Mouse (Mus musculus) embryonic facial prominence, embryonic 10.5 days (tissue): ENCODE data around the gene Kiz. TPM values are rescaled to one million over a fixed set of nuclear protein-coding genes. Genes with fewer than 3 reads are reported as not detected.

Experiments
- DNase-seq: peaks from one replicate; pipeline ENCODE4 v3.0.0-alpha.2; 2017; ENCODE audit warnings: low spot score
- H3K27ac ChIP-seq: fragments of 300-500 bp; sonication (generic); replicated peaks from 2 replicates; pipeline ENCODE4 v1.5.1; 2016; ENCODE audit warnings: mild to moderate bottlenecking
- H3K27me3 ChIP-seq: fragments of 300-500 bp; sonication (generic); replicated peaks from 2 replicates; pipeline ENCODE4 v1.6.1; 2016; ENCODE audit warnings: low read depth, mild to moderate bottlenecking; ENCODE audit not compliant: poor library complexity, severe bottlenecking
- H3K36me3 ChIP-seq: fragments of 300-500 bp; sonication (generic); replicated peaks from 2 replicates; pipeline ENCODE4 v1.6.1; 2016; ENCODE audit warnings: mild to moderate bottlenecking, moderate library complexity
- H3K4me1 ChIP-seq: fragments of 300-500 bp; sonication (generic); 2 replicates; pipeline ENCODE4 v1.6.1; 2016
- H3K4me3 ChIP-seq: fragments of 300-500 bp; sonication (generic); 2 replicates; pipeline ENCODE4 v1.5.1; 2016; ENCODE audit warnings: mild to moderate bottlenecking, moderate library complexity
- H3K9me3 ChIP-seq: fragments of 300-500 bp; sonication (generic); 2 replicates; pipeline ENCODE4 v1.6.1; 2016; ENCODE audit warnings: mild to moderate bottlenecking
- WGBS: fragments of 180-500 bp; shearing (Covaris S2); methylation state at CpG from one replicate; pipeline ENCODE4 v1.1.7; 2016; 5-methylcytosine and 5-hydroxymethylcytosine counted together
- polyA plus RNA-seq: library from polyadenylated mRNA; unstranded; fragments of >200 nt; fragmentation: Nextera tagmentation; extraction: Ambion mirVana; gene quantifications from 2 replicates; pipeline ENCODE4 v1.2.1, GENCODE M21; 2016

The Kiz gene
- polyA plus RNA-seq, 1 experiment from 2014 or later = 25.2 TPM

DNA sequence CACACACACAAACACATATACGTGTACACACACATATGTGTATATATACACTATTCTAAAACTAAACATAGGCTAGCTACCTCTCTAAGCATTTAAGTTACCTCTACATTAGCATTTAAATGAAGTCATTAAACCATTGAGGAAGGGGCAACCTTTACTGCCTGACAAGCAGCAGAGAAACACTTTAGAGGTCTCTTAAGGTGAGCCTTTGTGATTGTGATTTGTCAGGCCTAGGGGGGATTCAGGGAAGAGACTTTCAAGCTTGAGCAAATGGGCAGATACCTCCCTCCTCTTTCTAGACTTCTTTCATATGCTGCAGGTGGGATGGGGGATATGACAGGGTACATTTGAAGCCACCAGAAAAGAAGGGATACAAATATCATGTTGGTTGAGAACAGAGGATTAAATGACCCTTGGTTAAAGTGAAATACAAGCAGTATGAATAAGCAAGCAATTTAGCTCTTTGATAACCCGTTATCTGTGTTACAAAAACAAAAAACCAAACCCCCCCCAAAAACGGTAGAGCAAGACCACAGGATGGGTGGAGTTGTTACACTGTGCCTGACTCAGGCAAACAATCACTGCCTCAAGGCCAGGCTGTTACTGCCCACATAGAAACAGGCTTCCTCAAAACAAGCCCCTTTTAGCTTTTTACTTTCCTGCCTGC lies 155.9 kb downstream of the Kiz start:
- Histone ChIP-seq H3K9me3 (no peaks in the 10 kb centered on the region), H3K4me3 (peak overlapping the region; percentile 88), H3K4me1 (peaks cover 21% of the 10 kb centered on the region), H3K36me3 (peaks cover 22% of the 10 kb centered on the region), H3K27ac (peak overlapping the region; percentile 98), H3K27me3 (no peaks in the 10 kb centered on the region)
- 77% methylated on average over 3 of the region's 3 CpGs for WGBS
- no peak for DNase-seq

DNA sequence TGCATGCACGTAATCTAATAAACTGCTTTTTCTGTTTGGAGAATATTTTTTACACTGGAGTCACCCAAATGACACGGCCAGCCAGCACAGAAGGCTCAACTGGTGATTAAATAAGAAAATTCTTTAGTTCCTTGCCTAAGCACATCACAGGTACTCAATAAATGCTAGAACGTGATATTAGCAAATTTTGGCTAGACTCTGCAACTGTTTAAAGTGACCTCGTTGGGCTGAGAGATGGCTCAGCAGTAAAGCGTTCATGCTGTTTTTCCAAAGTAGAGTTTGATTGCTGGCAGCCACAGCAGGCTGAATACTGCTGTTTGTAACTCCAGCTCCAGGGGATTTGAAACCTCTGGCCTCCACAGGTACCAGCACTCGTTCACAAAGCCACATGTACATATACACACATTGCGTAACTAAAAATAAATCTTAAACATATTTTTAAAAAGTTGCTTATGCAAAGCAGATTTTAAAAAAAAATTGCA lies 156.5 kb downstream of the Kiz start:
- no peaks in the 10 kb centered on the region for H3K9me3 ChIP-seq
- H3K36me3 ChIP-seq = peaks cover 24% of the 10 kb centered on the region
- H3K4me1 ChIP-seq = peaks cover 21% of the 10 kb centered on the region
- H3K27ac ChIP-seq = peak overlapping the region; percentile 98
- DNase-seq = no peak
- peak overlapping the region; percentile 88 for H3K4me3 ChIP-seq
- 62% methylated on average over 7 of the region's 7 CpGs for WGBS
- H3K27me3 ChIP-seq = no peaks in the 10 kb centered on the region

DNA sequence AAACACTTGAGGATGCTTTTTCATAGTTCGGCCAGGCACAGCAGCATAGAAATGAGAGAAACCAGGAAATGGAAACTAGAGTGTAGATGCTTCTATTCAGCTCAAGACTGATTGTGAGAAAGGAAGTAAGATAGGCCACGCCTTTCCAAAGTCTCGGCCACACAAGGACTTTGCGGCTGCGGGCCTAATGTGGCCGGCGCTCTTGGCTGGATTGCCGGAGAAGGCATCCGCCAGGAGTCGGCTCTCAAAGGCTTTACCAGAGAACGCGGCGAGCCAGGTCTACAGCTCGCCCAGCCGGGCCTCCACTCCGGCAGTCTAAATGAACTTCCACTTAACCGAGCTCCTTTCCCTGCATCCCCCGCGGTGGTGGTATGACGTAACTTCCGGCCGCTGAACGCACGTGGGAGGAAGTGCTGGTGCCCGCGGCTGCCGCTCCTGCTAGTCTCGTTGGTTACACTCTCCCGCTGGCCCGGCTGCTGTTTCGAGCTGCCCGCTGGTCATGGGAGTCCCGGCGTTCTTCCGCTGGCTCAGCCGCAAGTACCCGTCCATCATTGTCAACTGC lies 157.0 kb downstream of the Kiz start, which contains the start of gene Xrn2:
Gene Xrn2 (plus strand): TSS at position 374 of the 562 bp plus-strand sequence.
- peak within 1 kb of the TSS; percentile 88 for H3K4me3 ChIP-seq
- under 1% methylated on average over 37 of the region's 37 CpGs for WGBS

DNA sequence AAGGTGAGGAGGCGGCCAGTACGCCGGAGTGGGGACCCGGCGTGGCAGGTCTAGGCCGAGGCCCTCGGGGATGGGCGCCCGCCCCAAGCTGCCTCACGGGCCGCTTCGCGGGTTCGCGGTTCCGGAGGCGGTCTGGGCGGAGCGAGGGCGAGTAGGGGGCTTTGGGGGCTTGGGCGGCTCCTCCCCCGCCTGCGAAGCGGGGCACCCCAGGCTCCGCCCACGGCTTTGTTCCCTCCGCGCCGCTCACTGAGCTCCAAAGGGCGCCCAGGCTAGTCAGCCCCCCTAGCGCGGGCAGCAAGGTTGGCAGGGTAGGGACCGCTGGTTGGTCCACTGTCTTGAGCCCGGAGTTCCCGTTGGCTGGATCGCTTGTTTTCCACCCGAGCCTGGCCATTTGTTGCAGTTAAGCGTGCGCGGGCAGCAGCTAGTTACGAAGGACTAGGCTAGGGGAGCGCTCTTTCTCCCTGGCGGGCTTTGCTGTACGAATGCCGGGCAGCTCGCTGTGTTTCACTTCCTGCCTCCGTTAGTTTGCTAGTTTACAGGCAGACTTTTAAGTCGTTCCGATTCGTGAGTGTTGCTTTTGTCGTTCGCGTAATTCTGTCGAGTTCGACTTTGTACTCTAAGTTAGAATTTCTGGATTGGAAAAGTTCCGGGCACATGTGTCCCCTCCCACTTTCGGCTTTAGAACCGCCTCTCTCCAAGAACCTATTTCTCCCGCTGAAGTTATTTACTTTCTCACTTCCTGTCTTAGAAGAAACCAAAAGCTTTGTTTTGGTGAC lies 157.7 kb downstream of the Kiz start:
- peak; percentile 95 for DNase-seq
- Histone ChIP-seq H3K4me1 (peaks cover 21% of the 10 kb centered on the region), H3K36me3 (peaks cover 18% of the 10 kb centered on the region), H3K27me3 (no peaks in the 10 kb centered on the region), H3K27ac (peak overlapping the region; percentile 98), H3K9me3 (no peaks in the 10 kb centered on the region), H3K4me3 (peak overlapping the region; percentile 88)
- WGBS = under 1% methylated on average over 59 of the region's 59 CpGs

More for the DNA sequence above, 157.0 kb downstream of the Kiz start, which contains the start of gene Xrn2:
- DNase-seq = peak; percentile 97
- Histone ChIP-seq H3K9me3 (no peaks in the 10 kb centered on the region), H3K27ac (peak within 1 kb of the TSS; percentile 98), H3K27me3 (no peaks in the 10 kb centered on the region), H3K36me3 (peaks cover 24% of the 10 kb centered on the region), H3K4me1 (peaks cover 21% of the 10 kb centered on the region)

DNA sequence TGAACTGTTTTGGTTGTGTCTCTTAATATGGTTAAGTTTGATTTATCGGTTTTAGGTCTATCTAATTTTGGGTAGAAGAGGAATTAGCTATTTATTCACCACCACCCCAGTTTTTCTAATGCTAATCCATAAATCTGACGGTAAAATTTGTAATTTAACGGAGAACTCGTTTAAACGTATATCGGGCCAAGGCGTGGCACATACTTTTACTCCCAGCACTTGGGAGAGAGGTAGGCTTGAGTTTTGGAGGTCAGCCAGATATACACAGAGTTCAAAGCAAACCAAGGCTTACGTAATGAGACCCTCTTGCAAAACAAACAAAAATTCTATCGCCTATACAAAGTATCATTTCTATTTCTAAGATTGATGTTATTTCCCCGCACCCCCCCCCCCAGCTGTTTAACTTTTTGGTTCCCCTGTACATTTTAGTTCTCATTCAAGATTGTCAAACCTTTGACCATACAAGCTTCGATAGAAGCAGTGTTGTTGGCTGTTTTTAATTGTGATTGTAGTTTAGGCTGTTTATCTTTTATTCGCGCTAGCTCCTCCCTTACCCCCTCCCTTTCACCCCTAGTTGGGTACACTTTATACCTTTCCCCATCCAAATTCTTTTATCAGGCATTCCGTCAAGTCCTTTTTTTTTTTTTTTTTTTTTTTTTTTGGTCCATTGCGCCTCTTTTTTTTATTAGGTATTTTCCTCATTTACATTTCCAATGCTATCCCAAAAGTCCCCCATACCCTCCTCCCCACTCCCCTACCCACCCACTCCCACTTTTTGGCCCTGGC lies 158.6 kb downstream of the Kiz start:
- H3K4me1 ChIP-seq = peaks cover 21% of the 10 kb centered on the region
- H3K9me3 ChIP-seq = no peaks in the 10 kb centered on the region
- 35% methylated on average over 15 of the region's 15 CpGs for WGBS
- no peak for DNase-seq
- H3K27ac ChIP-seq = peak overlapping the region; percentile 98
- H3K4me3 ChIP-seq = peak overlapping the region; percentile 88
- peaks cover 16% of the 10 kb centered on the region for H3K36me3 ChIP-seq
- H3K27me3 ChIP-seq = no peaks in the 10 kb centered on the region

Other genes starting within 250 kb of the Kiz start
- gene Xrn2, start 157.1 kb downstream of the Kiz start, polyA plus RNA-seq = 89.4 and 89.7 TPM in 2 replicates
- 0.25 and 0.41 TPM in 2 replicates for gene Nkx2-4, start 229.6 kb downstream of the Kiz start, polyA plus RNA-seq